Mouse (Mus musculus): Measurements from ENCODE around the gene Pygm. TPM values are rescaled to one million over a fixed set of nuclear protein-coding genes. Genes with fewer than 3 reads are reported as not detected.

The Pygm gene
- polyA plus RNA-seq, 1 experiment: 1.2 TPM

GRCm38 (mm10) chr19:6421211-6421590 is 37.0 kb downstream of the Pygm start:
- Histone ChIP-seq H3K79me3 (ENCODE audit: low read depth) (no peaks in the 10 kb centered on the region), H3ac (ENCODE audit: control insufficient read depth, insufficient read length, low read depth) (no peak overlapping the region), H3K27me3 (ENCODE audit: control insufficient read depth, insufficient read depth, insufficient read length) (peaks cover 82% of the 10 kb centered on the region), H3K4me3 (ENCODE audit: insufficient read depth, poor library complexity, severe bottlenecking) (no peak overlapping the region), H3K79me2 (ENCODE audit: control insufficient read depth, insufficient read depth) (no peaks in the 10 kb centered on the region), H3K36me3 (ENCODE audit: control insufficient read depth, insufficient read depth) (no peaks in the 10 kb centered on the region)
- TF ChIP-seq MYOD1 (IDR thresholded peaks at IDR 0.05; ENCODE audit: control insufficient read depth, insufficient read length, low read depth): no peak

- TF ChIP-seq MYOG (IDR thresholded peaks at IDR 0.05; ENCODE audit: control insufficient read depth, extremely low read depth, insufficient read length) (no peak), USF1 (IDR thresholded peaks at IDR 0.05; ENCODE audit: low read depth) (no peak)
- Histone ChIP-seq H3ac (ENCODE audit: control insufficient read depth, insufficient read length, low read depth) (no peak overlapping the region), H3K79me2 (ENCODE audit: control insufficient read depth, insufficient read depth) (no peaks in the 10 kb centered on the region), H3K27me3 (ENCODE audit: control insufficient read depth, insufficient read depth, insufficient read length) (peaks cover 74% of the 10 kb centered on the region), H3K4me3 (ENCODE audit: insufficient read depth, poor library complexity, severe bottlenecking) (no peak overlapping the region), H3K79me3 (ENCODE audit: low read depth) (no peaks in the 10 kb centered on the region), H3K36me3 (ENCODE audit: control insufficient read depth, insufficient read depth) (no peaks in the 10 kb centered on the region)
Observed at GRCm38 (mm10) chr19:6422014-6422413, 37.8 kb downstream of the Pygm start.

GRCm38 (mm10) chr19:6423241-6423640 is 39.0 kb downstream of the Pygm start:
- TF ChIP-seq USF1 (IDR thresholded peaks at IDR 0.05; ENCODE audit: low read depth) (no peak), CTCF (IDR thresholded peaks at IDR 0.05; ENCODE audit: control insufficient read depth, insufficient read depth, insufficient read length) (no peak), MYOG (IDR thresholded peaks at IDR 0.05; ENCODE audit: control insufficient read depth, extremely low read depth, insufficient read length) (no peak), FOSL1 (IDR thresholded peaks at IDR 0.05; ENCODE audit: insufficient read depth, low read length, poor library complexity, severe bottlenecking) (no peak), CEBPB (IDR thresholded peaks at IDR 0.05; ENCODE audit: low read depth) (no peak), MYOD1 (IDR thresholded peaks at IDR 0.05; ENCODE audit: control insufficient read depth, insufficient read length, low read depth) (no peak), MAX (IDR thresholded peaks at IDR 0.05) (no peak)
- Histone ChIP-seq H3ac (ENCODE audit: control insufficient read depth, insufficient read length, low read depth) (no peak overlapping the region), H3K27me3 (ENCODE audit: control insufficient read depth, insufficient read depth, insufficient read length) (peaks cover 76% of the 10 kb centered on the region), H3K79me2 (ENCODE audit: control insufficient read depth, insufficient read depth) (no peaks in the 10 kb centered on the region), H3K4me3 (ENCODE audit: insufficient read depth, poor library complexity, severe bottlenecking) (no peak overlapping the region), H3K36me3 (ENCODE audit: control insufficient read depth, insufficient read depth) (no peaks in the 10 kb centered on the region), H3K79me3 (ENCODE audit: low read depth) (no peaks in the 10 kb centered on the region)

DNA sequence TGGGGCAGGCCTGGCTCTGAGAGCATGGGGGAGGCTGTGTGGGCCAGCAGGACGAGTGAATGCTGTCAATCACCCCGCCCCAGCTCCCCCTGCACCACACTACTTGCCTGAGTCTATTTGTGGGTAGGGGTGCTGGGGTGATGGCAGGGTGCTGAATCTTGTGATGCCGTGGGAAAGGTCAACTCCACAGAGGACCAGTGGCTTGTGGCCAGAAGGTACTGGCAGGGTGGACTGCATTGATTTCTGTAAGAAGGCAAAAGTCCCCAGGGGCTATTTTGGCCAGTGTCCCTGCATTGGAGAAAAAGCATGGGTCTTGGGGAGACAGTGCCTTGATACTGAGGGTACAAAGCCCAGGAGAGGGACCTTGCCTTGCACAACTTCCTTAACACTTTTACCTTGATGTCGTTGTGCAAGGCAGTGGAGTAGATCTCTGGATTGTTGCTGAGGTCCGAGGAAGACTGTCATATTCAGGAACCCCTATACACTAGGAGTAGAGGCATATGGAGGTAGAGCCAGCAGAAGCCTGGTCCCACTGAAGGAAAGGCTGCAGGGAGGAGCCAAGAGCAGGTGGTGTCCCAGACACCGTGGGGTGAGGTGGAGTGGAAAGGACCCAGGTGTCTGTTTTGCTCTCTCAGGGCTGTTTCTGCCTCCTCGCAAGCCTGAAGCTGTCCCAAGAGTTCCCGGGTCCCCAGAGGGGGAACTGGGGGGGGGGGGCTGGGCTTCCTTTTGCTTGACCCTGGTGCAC is 40.1 kb downstream of the Pygm start:
- Histone ChIP-seq H3K4me3 (ENCODE audit: insufficient read depth, poor library complexity, severe bottlenecking) (no peak overlapping the region), H3K36me3 (ENCODE audit: control insufficient read depth, insufficient read depth) (no peaks in the 10 kb centered on the region), H3K79me2 (ENCODE audit: control insufficient read depth, insufficient read depth) (no peaks in the 10 kb centered on the region), H3ac (ENCODE audit: control insufficient read depth, insufficient read length, low read depth) (no peak overlapping the region), H3K79me3 (ENCODE audit: low read depth) (no peaks in the 10 kb centered on the region), H3K27me3 (ENCODE audit: control insufficient read depth, insufficient read depth, insufficient read length) (peaks cover 76% of the 10 kb centered on the region)
- TF ChIP-seq USF1 (IDR thresholded peaks at IDR 0.05; ENCODE audit: low read depth): no peak
- TF ChIP-seq MYOG (IDR thresholded peaks at IDR 0.05; ENCODE audit: control insufficient read depth, extremely low read depth, insufficient read length): no peak
- TF ChIP-seq MYOD1 (IDR thresholded peaks at IDR 0.05; ENCODE audit: control insufficient read depth, insufficient read length, low read depth): no peak

- H3K4me3 ChIP-seq (ENCODE audit: insufficient read depth, poor library complexity, severe bottlenecking): no peak overlapping the region
- peaks cover 76% of the 10 kb centered on the region for H3K27me3 ChIP-seq (ENCODE audit: control insufficient read depth, insufficient read depth, insufficient read length)
- TF ChIP-seq USF1 (IDR thresholded peaks at IDR 0.05; ENCODE audit: low read depth) (no peak), MYOG (IDR thresholded peaks at IDR 0.05; ENCODE audit: control insufficient read depth, extremely low read depth, insufficient read length) (no peak), MYOD1 (IDR thresholded peaks at IDR 0.05; ENCODE audit: control insufficient read depth, insufficient read length, low read depth) (no peak), FOSL1 (IDR thresholded peaks at IDR 0.05; ENCODE audit: insufficient read depth, low read length, poor library complexity, severe bottlenecking) (no peak), CEBPB (IDR thresholded peaks at IDR 0.05; ENCODE audit: low read depth) (no peak), MAX (IDR thresholded peaks at IDR 0.05) (no peak), CTCF (IDR thresholded peaks at IDR 0.05; ENCODE audit: control insufficient read depth, insufficient read depth, insufficient read length) (no peak)
- H3K79me2 ChIP-seq (ENCODE audit: control insufficient read depth, insufficient read depth): no peaks in the 10 kb centered on the region
- no peak overlapping the region for H3ac ChIP-seq (ENCODE audit: control insufficient read depth, insufficient read length, low read depth)
- H3K79me3 ChIP-seq (ENCODE audit: low read depth): no peaks in the 10 kb centered on the region
- H3K36me3 ChIP-seq (ENCODE audit: control insufficient read depth, insufficient read depth): no peaks in the 10 kb centered on the region
Observed at GRCm38 (mm10) chr19:6425595-6425994, 41.4 kb downstream of the Pygm start.

DNA sequence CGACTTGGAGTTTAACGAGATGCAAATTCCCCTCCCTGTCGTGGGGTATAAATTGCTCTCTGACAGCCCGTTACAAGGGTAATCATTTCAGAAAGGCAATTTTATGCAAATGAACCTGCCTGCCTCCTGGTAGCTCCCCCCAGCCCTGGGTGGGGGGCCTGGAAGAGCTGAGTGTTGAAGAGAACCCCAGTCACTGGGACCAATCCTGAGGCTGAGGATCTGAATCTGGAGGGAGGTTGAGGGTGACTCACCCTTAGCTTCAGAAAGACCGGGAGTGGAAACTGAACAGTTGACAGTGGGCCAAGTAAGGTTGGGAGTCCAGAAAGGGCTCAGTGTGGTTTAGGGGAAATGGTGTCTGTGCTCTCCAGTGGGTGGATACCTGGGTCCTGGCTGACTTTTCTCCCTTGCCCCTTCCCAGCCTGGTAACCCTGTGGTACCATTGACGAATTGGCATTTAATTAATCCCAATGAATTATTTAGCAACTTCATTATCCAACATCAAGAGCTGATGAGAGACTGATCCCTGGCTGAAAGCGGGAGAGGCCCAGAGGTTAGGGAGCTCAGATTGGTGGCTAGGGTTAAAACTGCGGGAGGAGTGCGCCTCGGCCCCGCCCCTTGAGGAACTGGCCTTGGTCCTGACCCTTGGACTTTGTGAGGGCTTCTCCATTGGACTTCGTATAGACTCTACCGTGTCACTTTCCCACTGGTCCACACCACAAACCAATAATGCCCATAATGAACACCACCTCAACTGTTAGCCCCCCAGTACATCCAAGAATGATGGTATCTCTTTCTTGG is 42.7 kb downstream of the Pygm start:
- no peak for TF ChIP-seq CTCF (IDR thresholded peaks at IDR 0.05; ENCODE audit: control insufficient read depth, insufficient read depth, insufficient read length)
- TF ChIP-seq MYOD1 (IDR thresholded peaks at IDR 0.05; ENCODE audit: control insufficient read depth, insufficient read length, low read depth): no peak
- no peak for TF ChIP-seq FOSL1 (IDR thresholded peaks at IDR 0.05; ENCODE audit: insufficient read depth, low read length, poor library complexity, severe bottlenecking)
- TF ChIP-seq USF1 (IDR thresholded peaks at IDR 0.05; ENCODE audit: low read depth): no peak
- TF ChIP-seq MAX (IDR thresholded peaks at IDR 0.05): no peak
- TF ChIP-seq CEBPB (IDR thresholded peaks at IDR 0.05; ENCODE audit: low read depth): no peak
- no peak for TF ChIP-seq MYOG (IDR thresholded peaks at IDR 0.05; ENCODE audit: control insufficient read depth, extremely low read depth, insufficient read length)
- H3K36me3 ChIP-seq (ENCODE audit: control insufficient read depth, insufficient read depth): no peaks in the 10 kb centered on the region
- no peak overlapping the region for H3ac ChIP-seq (ENCODE audit: control insufficient read depth, insufficient read length, low read depth)
- H3K79me2 ChIP-seq (ENCODE audit: control insufficient read depth, insufficient read depth): no peaks in the 10 kb centered on the region
- H3K79me3 ChIP-seq (ENCODE audit: low read depth): no peaks in the 10 kb centered on the region
- H3K27me3 ChIP-seq (ENCODE audit: control insufficient read depth, insufficient read depth, insufficient read length): peaks cover 76% of the 10 kb centered on the region
- no peak overlapping the region for H3K4me3 ChIP-seq (ENCODE audit: insufficient read depth, poor library complexity, severe bottlenecking)

All from C2C12 (cell line).